In genomic region chr17:26380986-26381446, GRCm38 (mm10) we compare ENCODE assay signal across 8 mouse cellular contexts. TPM values are rescaled to one million over a fixed set of nuclear protein-coding genes. Genes with fewer than 3 reads are reported as not detected.
DNase-seq lines count a peak whose midpoint lies in the region; ATAC-seq lines count a peak whose summit lies in the region.

No protein-coding gene starts in this region.

- H3K9me3 ChIP-seq in heart, embryonic 15.5 days (replicated peaks): no peaks in the 10 kb centered on the region
- H3K9me3 ChIP-seq in hindbrain, embryonic 14.5 days (ENCODE audit: control insufficient read depth, low read length): no peaks in the 10 kb centered on the region

- H3K4me2 ChIP-seq in heart, embryonic 15.5 days: peak overlapping the region; percentile 30
- H3K4me2 ChIP-seq in hindbrain, embryonic 14.5 days (replicated peaks): peak overlapping the region; percentile 7; the same call in 1 of the 2 replicates

- WGBS in heart, embryonic 15.5 days: 33% methylated on average over 4 of the region's 4 CpGs
- WGBS in hindbrain, embryonic 14.5 days: 40% methylated on average over 4 of the region's 4 CpGs

- ATAC-seq in heart, embryonic 15.5 days (replicated peaks; ENCODE audit: insufficient number of reproducible peaks, insufficient read depth, low FRiP score, low read depth): no peak; the same call in 1 of the 2 replicates
- ATAC-seq in common myeloid progenitor, adult 5-6 weeks (replicated peaks; ENCODE audit: low read depth, poor library complexity, severe bottlenecking): peak; percentile 48; the same call in 1 of the 2 replicates
- 0 out of 2 replicates have a peak, but pooled peaks have one; percentile 62 for ATAC-seq in hindbrain, embryonic 14.5 days (ENCODE audit: low FRiP score)

- H3K27ac ChIP-seq in heart, embryonic 15.5 days: peak overlapping the region; percentile 43; the same call in 1 of the 2 replicates
- peak overlapping the region; percentile 65 for H3K27ac ChIP-seq in hindbrain, embryonic 14.5 days

- no peak overlapping the region for H3K4me3 ChIP-seq in heart, embryonic 15.5 days
- no peak overlapping the region for H3K4me3 ChIP-seq in hindbrain, embryonic 14.5 days (replicated peaks; ENCODE audit: low read length)

- no peak overlapping the region for H3K9ac ChIP-seq in heart, embryonic 15.5 days
- no peak overlapping the region for H3K9ac ChIP-seq in hindbrain, embryonic 14.5 days

- H3K27me3 ChIP-seq in heart, embryonic 15.5 days: no peaks in the 10 kb centered on the region
- H3K27me3 ChIP-seq in hindbrain, embryonic 14.5 days (ENCODE audit: control insufficient read depth, insufficient read depth, low read length): no peaks in the 10 kb centered on the region

- DNase-seq in heart, adult 9 months (ENCODE audit: low spot score in 2 of 2): no peak
- DNase-seq in hindbrain, embryonic 14.5 days (ENCODE audit: low spot score): peak; percentile 59
- peak; percentile 76 to 91 for DNase-seq in left cerebral cortex, postnatal 25 days (ENCODE audit: low spot score in 2 of 2)
- peak; percentile 62 to 65 for DNase-seq in right cerebral cortex, postnatal 36 days (ENCODE audit: low spot score in 2 of 2)
- DNase-seq in urinary bladder, postnatal 10 days (ENCODE audit: low spot score): no peak
- DNase-seq in spleen, postnatal 4 days (ENCODE audit: low spot score in 2 of 2): no peak

- H3K36me3 ChIP-seq in heart, embryonic 15.5 days: no peaks in the 10 kb centered on the region
- no peaks in the 10 kb centered on the region for H3K36me3 ChIP-seq in hindbrain, embryonic 14.5 days (replicated peaks; ENCODE audit: control insufficient read depth, insufficient read depth)

- intact Hi-C loops in left cerebral cortex, postnatal 25 days (cut with DNase I): no loop called here

- peaks cover 50% of the 10 kb centered on the region for H3K4me1 ChIP-seq in heart, embryonic 15.5 days (replicated peaks)
- peaks cover 18% of the 10 kb centered on the region for H3K4me1 ChIP-seq in hindbrain, embryonic 14.5 days (replicated peaks; ENCODE audit: control insufficient read depth, insufficient read depth, low read length)

RNA-seq across cellular contexts. Expression of gene Neurl1b, which starts 33.6 kb away (rescaled TPM):
- polyA plus RNA-seq in heart, embryonic 15.5 days (2015; fragmentation: Nextera tagmentation; extraction: Ambion mirVana): 2.5 and 2.7 TPM in 2 replicates
- 2.7 and 8.5 TPM in 2 replicates for total RNA-seq in common myeloid progenitor, adult 5-6 weeks (2017)
- polyA plus RNA-seq in hindbrain, embryonic 14.5 days (2014; fragmentation: Nextera tagmentation; extraction: Ambion mirVana): 1.9 and 2.1 TPM in 2 replicates
- total RNA-seq in left cerebral cortex, postnatal 25 days (2021): 10 to 100 TPM; 75.2 to 75.9 TPM

Comparison
In these comparisons a context has a peak if more than half of its experiments do, and no peak if none do; other contexts are left out.
1. DNase-seq: peak in hindbrain, embryonic 14.5 days (single experiment), left cerebral cortex, postnatal 25 days (2 of 2) and right cerebral cortex, postnatal 36 days (2 of 2); none in heart, adult 9 months (0 of 2), urinary bladder, postnatal 10 days (single experiment) and spleen, postnatal 4 days (0 of 2).